Mouse (Mus musculus) embryonic fibroblast, embryonic 13.5 days (primary cell): ENCODE data around the gene Rpl3.

Experiments used
- CTCF ChIP-seq: IDR thresholded peaks from 2 replicates; pipeline ENCODE4 v1.5.1; 2011; ENCODE audit warnings: mild to moderate bottlenecking, control low read depth, low read length, moderate library complexity, borderline replicate concordance; ENCODE audit not compliant: insufficient read depth
- POLR2A ChIP-seq: IDR thresholded peaks from 2 replicates; pipeline ENCODE4 v1.6.1; 2011; ENCODE audit warnings: low read depth, mild to moderate bottlenecking, control low read depth, low read length, moderate library complexity

- no peak for TF ChIP-seq POLR2A
- TF ChIP-seq CTCF, result no peak
These were observed 37.5 kb downstream of the Rpl3 start for GRCm38 (mm10) chr15:80054034-80054710.
